Mouse (Mus musculus): ENCODE data around the gene Radil. TPM values are rescaled to one million over a fixed set of nuclear protein-coding genes. Genes with fewer than 3 reads are reported as not detected.

The Radil gene
- 6.7 and 9.5 TPM in 2 replicates for polyA plus RNA-seq (2012; rRNA removed)

DNA sequence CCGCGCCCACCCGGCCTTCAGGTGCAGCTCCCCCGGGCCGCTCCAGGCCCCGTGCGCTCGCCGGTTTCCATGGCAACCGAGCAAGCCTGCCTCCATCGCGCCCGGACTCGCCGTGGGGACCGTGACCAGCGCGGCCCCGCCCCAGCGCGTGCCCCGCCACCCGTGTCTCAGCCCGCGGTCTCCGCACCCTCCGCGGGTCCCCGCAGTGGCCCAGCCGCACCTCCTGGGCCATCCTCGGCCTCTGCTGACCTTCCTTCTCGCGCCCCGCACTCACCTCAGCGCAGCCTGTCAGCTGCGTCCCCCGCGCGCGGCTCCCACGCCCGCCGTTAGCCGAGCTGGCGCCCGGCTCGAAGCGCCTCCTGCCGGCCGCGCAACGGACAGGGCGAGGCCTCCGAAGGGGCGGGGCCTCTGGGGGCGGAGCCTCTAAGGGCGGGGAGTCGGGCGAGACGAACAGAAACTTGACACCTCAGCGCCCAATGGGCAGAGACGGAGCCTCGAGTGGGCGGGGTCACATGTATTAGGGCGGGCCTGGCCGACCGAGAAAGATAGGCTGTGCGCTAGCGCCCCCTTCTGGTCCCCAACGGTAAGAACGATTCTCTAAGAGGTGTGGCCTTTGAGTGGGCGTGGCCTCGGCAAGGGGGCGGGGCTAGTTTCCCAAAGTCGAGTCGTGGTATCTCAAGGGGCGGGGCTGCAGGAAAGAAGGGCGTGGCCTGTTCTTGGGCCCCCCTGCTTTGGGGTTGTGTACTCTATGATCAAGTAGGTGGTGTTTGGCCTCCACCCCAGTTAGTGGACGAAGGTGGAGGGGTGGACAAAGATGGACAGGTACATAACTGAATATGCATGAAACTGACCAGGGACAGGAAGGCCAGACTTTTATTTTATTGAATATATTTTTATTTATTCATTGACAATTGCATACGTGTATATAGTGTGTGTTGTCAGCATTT, at the start of gene Radil:
TSS of gene Radil (minus strand) at position 393 of the 947 bp plus-strand sequence.

DNA sequence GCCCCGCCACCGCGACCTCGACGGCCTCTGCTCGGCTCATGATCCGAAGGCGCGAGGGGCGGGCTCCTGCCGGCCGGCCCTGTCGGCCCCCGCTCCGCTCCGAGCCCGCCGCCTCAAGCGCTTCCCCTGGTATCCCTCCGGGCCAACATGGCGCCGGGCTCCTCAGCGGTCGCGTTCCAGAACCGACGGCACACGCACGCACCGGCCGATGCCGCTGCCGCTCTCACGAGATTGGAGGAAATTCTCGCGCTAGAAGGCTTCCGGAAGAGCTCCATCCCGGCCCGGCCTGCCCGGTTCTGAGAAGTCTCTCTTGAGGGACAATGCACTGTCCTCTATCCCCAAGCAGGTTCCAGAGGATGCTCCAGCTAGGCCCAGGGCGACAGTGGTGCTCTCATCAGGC, 21.0 kb downstream of the Radil start, which contains the start of gene Papolb:
TSS of gene Papolb (minus strand) at position 162 of the 400 bp plus-strand sequence.

DNA sequence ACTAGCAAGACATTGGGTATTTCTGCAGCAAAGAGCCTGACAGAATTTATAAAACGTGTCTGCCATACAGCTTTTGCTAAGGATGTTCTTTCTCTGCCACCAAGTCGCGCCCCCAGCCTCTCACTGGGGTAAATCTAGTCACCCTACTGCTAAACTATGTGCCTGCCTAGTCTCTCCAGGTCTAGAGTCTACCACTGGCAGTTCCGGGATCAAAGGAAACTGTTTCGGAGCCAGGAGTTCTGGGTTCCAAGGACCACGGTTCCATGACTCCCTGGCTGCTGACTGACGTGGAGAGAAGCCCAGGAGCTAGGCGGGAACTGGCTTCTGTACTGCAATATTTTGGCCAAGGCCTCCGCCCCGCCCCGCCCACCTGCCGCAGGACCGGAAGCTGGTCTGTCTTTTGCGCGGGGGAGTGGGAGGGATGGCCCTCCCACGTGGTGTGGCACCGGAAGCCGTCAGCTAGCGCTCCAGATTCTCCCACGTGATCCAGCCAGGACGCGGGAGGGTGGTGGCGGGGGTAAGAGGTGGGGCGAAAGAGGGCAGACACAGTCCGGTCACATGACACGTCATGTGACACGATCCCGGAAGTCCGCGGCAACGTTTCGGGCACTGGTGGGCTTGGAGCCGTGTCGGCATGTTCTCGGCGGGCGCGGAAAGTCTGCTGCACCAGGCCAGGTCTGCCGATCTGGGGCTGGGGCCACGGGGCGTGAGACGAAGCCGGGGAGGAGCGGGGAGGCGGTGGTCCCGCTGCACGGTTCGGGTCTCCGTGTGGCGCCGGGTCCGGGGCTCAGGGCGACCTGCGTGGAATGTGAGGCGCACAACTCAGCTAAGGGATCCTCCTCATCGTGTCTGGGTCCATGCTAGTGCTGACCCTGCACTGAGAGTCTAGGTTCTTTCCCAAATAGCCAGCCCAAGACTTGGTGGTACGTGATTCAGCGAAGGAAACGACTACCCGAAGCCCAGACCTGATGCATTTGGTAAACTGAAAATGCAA, 87.1 kb downstream of the Radil start, which contains the start of gene Ap5z1:
TSS of gene Ap5z1 (plus strand) at position 484 of the 994 bp plus-strand sequence.

Other genes with a start within 250 kb of the Radil start
- gene Foxk1, start 149.6 kb downstream of the Radil start, polyA plus RNA-seq (2012; rRNA removed): 27.9 and 89.2 TPM in 2 replicates
- 46.3 and 52.7 TPM in 2 replicates for gene Ap5z1, start 87.2 kb downstream of the Radil start, polyA plus RNA-seq (2012; rRNA removed)
- gene Papolb, start 21.0 kb downstream of the Radil start, polyA plus RNA-seq (2012; rRNA removed): 0.05 and 0.06 TPM in 2 replicates
- 13.1 and 18.5 TPM in 2 replicates for gene Mmd2, start 57.7 kb upstream of the Radil start, polyA plus RNA-seq (2012; rRNA removed)
- 62.9 and 63.5 TPM in 2 replicates for gene Wipi2, start 76.6 kb upstream of the Radil start, polyA plus RNA-seq (2012; rRNA removed)
- gene Slc29a4, start 141.4 kb upstream of the Radil start, polyA plus RNA-seq (2012; rRNA removed): 4.6 and 5.4 TPM in 2 replicates

Data from ovary, adult 2 months (tissue).